Mouse (Mus musculus) erythroblast, adult 5-6 weeks (primary cell): ENCODE measurements around the gene Tsc22d3. TPM values are rescaled to one million over a fixed set of nuclear protein-coding genes. Genes with fewer than 3 reads are reported as not detected.
A peak's percentile ranks its signal among the peaks of the same experiment; 100 is the strongest.
"Not testable (repeated sequence)": the region's sequence is repeated elsewhere in the genome, so short reads cannot be mapped to it uniquely, and the experiment has no call there.

ENCODE experiments used
- ATAC-seq: replicated peaks from 2 replicates; pipeline ENCODE4 v1.8.0; 2016; ENCODE audit warnings: moderate number of reproducible peaks, mild to moderate bottlenecking, moderate TSS enrichment, inconsistent platforms; ENCODE audit not compliant: poor library complexity, low FRiP score, severe bottlenecking
- total RNA-seq, 2 experiments: library from RNA; stranded (forward) in 1 of 2; stranded (reverse) in 1 of 2; fragments of 150-400 nt in 1 of 2; fragments of 200-764, 138-1000 nt in 1 of 2; gene quantifications; 2 replicates each; pipeline versions ENCODE4 v1.2.3 to v1.2.4; 2015 to 2017; ENCODE audit warnings: low replicate concordance in 2 of 2

Gene Tsc22d3
- total RNA-seq, 2 experiments from 2014 or later, result 12.7 to 14.6 TPM

DNA sequence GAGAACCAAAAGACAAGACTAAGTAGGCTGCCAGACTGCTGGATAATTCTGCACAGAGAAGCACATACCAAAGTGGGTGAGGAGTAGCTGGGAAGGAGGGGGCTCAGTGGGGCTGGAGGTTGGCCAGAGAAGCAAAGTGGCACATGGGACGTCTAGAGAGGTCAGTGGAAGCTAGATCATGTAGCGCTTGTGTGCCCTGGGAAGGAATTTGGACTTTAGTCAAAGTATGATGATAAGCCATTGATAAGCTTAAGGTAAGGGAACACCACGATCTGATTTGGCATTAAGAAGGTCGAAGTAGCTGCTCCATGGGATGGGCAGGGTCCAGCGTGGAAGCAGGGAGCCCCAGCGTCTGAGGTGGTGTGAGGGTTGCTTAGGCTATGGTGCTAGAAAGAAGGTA, 68.1 kb downstream of the Tsc22d3 start:
- no peak for ATAC-seq

DNA sequence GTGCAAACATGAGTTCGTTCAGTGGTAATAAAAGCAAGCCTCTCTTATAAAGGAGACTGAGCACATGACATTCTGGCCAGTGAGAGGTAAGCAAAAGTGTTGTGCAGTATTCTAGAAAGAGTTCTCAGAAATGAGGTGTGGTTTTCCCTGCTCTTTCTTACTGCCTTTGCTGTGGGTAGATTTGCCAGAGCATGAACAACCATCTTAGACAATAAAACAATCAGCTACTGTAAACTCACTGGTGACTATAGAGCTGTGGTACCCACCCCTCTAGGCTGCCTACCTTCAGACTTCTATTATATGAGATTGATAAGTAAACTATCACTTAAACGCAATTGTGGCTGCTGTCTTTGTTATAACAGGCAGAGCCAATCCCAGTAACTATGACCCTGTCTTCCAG, 69.1 kb downstream of the Tsc22d3 start:
- no peak for ATAC-seq

DNA sequence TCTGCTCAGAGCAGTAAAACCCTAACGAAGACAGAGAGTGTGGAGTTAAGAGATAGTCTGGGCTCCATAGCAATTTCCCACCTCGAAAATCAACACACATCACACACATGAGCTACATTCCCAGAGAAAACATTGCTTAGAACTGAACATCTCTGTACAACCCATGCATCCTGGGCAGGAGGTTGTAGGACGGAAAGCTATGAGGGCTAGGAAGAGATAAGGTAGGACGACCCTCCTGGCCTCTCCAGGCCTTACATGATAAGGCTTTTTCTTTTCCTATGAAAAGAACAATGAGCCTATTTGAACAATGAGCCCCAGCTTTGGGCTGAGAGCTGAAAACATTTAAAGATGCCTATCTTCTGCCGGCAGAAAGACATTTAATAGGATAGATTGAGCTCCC, 69.8 kb downstream of the Tsc22d3 start:
- no peak for ATAC-seq

DNA sequence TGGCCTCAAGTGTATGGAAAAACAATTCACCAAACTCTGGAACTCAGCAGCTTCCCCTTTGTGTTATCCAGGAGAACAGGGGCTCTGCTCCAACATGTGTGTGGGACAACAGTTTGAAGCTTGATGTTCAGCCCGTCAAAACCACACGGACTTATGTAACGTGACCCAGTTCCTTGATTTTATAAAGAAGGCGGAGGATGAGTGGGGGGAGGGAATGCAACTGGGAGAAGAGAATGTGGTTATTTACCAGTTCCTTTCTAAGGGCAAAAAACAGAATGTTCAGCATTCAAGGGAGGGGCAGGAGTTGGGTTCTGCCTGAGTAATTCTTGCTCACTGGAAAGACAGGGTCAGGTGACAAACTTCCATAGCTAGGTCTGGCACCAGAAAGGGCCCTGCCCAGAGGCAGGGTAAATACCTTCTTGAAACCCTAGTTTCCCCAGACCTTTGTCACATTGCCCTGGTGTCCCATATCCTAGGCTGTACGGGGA, 71.3 kb downstream of the Tsc22d3 start:
- ATAC-seq, result no peak

DNA sequence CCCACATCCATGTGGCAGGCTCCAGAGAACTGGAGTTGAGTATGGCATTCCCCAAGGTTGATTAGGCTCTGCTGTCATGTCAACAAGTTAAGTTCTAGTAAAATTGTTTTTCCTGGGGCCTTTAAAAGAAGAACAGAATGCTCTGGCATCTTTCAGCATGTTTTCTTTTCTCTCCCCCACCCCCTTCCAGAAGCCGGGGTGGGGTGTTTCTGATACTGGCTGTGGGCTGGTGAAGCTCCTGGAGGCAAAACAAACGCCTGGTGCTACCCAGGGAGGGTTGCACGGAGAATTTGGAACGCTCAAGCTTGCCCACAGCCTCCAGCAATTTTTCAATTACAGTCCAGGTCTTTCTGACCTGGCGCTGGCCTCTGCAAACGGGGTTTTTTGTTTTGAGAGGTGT, 73.2 kb downstream of the Tsc22d3 start:
- no peak for ATAC-seq

DNA sequence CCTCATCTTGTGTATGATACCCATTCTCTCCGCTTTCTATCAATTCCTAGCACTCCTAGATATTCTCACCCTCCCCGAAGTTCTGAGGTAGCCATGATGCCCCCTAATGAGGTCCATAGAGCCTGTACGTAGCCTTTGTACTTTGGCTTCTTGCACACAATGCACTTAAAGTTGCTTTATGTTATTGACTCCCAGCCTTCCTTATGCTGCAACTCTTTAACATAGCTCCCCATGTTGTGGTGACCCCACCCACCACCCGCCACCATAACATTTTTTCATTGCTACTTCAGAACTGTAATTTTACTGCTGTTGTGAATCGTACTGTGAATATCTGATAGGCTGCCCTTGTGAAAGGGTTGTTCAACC, 74.2 kb downstream of the Tsc22d3 start:
- no peak for ATAC-seq

DNA sequence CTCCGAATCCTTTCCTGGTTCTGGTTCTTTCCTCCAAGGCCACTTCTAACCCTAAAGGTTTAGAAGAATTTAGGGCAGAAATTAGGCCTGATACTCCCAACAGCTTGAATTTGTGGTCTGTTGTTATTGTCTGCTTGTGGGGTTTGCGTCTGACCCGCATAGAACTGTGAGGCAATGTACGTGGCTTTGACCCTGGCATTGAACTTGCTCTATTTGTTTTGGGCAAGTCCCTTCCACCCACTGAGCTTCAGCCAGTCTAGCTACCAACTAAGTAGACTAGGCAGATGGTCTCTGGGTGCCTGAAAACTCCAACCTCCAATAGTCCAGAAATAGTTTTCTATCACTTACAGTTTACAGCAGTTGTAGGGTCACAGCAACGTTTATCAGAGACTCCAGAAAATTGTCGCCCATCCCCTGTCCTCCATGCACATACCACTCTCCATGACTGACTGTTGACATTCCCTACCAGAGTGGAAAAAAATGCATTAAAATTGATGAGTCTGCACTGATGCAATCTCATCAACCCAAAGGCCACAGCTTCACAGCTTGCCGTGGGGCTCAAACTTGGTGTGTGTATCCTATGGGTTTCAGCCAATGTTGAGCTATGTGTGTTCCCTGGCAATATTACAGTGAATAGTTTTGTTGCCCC, 74.7 kb downstream of the Tsc22d3 start:
- no peak for ATAC-seq

DNA sequence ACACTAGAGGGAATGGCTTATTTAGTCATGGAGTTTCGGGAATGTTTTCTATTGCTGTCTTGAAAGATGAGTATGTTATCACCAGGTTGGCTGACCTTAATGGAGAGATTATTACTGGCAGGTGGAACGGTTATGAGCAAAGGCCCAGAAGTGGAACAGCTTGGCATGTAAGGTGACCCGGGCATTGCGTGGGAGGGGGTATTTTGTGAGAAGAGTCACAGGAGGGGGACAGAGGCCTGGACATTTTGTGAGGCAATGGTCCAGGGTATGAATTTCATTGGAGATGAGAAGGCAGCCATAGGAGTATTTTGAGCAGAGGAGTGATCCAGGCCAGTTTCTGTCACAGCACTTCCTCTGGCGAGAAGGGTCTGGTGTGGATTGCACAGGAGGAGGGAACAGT, 76.2 kb downstream of the Tsc22d3 start:
- ATAC-seq, result no peak

DNA sequence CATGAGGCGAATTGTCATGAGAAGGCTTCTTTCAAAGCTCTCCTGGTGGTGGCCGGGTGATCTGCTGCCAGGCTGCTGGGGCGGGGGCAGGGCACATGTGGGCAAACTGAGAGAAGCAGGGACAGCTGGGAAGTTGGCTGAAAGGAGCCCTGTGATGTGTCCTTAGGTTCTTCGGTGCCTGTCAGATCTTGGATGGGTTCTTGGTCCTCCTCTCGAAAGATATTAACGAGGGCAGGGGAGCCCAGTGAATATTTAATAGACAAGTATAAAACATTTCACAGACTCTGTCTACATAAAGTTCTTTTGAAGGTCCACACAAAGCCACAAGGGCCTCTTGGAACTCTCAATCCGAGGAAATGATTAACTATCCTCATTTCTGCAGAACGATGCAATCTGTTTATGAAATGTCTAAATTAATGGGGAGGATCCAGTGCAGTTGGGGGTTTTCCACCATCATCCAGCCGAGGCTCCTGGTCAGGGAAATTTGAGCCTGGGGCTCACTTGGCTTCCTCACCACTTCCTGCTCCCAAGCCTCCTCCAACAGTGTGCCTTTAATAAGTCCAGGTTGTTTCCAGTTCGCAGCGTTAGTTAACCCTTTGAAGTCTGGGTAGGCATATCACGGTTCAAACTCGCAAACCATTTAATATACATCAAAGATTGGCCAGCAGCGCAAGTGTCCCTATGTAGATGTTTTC, 78.2 kb downstream of the Tsc22d3 start:
- no peak for ATAC-seq

DNA sequence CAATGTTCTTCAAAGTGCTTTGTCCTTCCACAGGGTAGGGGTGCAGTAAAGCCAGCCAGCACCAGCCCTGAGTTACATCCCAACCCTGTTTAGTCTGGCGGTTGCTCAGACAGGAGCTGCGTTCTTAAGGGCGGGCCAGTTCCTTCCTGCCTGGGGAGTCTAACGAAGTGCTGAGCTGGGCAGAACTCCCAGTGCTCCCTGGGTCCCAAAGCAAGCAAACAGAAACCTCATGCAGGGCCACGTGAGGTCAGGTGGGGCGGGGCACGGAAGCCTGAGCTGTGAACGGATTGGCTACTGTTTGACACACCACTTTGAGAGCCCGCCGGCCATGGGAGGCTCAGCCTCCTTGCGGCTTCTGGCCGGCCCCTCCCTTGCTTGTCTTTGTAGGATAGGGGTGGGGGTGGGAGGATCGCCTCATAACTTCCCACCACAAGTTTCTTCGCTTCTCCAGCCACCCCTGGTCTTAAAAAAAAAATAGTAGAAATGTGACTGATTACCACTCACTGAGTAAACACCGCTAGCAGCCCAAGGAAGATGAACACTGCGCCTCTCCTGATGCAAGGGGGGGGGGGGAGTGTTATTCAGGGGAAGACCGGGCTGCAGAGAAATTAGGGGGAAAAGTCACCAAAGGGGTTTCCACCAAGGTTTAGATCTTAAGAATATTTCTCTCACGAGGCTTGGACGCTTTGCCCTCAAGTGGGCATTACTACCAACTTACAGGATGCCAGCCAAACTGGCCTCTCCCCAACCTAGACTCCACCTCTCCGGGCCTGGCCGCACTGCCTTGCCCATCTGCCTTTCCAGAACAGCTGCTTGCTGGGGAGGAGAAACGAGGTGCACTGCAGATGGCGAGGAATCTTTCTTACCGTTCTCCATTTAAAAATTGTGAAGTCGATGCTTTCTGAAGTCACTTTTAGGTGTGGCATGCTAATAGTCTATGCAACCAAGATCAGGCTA, 80.0 kb downstream of the Tsc22d3 start:
- peak; percentile 100 for ATAC-seq

DNA sequence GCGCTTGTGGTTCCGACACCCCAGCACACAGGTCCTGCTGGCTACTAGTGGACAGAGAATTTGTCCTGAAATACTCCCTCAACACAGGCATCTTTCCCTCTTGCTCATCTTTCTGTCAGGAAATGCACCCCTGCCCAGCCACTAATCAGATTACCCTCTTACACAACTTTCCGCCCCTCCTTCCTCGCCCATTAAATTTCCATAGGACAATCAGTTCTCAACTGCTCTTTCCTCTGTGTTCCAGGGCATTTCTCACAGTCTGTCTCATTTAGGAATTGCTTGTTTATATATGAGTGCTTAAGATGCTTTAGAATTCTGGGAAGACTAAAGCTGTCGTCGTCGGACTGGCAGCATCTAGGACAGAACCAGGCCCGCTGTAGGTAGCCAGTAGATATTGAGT, 82.1 kb downstream of the Tsc22d3 start:
- ATAC-seq, result no peak

DNA sequence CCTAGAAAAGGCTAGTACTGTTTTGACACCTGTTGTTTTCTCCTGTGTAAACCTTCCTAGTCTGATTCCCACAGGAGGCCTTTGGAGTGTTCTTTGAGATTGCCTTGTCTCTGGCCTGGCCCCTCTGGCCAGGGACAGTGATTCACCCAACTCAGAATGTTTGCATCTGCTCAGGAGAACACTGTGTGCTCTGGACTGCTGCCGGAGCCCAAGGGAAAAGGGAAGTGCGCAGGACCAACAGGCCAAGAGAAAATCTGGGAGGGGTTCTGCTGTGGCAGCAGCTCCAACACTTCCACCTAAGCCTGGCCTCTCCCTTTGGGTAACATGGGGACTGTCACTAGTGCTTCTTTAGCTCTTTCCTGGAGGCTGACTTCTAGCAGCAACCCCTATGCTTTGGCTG, 87.1 kb downstream of the Tsc22d3 start:
- no peak for ATAC-seq

DNA sequence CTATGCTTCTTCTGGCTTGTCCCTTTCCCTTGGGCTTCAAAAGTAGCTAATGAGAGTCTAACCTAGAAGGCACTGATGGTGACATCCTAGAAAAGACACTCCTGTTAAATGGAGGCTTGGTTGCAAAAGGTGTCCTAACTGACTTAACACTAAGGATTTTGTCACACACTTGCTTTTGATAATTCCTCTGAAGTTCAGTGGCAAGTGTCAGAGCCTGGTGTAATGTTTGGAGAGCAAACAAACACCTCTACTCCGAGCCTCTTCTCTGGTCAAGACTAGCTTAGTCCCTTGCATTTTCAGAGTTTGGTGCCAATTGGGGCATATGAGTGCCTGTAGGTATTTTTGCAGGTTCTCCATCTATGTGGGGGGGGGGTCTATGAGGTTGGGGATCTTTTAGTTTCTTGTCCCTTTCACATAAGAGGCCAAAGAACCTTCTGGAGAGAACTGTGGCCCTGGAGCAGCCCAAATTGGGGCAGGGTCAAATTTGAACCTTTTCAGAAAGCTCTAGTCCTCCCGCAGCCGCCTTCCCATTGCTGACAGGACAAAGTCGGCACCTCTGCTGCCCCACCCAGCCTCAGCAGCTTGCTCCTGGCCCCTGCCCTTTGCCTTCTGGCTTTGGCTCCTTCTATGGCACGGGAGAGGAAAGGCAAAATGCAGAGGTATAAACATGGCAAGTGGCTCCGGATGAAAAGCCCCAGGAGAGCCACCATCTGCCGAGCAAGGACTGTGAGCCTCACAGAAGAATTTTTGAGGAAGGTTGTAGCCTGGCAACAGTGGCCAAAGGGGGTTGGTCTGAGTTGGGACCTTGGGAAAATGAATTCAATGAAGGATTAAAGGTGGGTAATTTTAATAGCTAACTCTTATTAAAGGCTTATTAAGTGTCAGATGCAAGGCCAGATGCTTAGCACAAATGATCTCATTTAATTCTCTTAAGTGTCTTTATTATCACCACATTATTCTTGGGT, 88.5 kb downstream of the Tsc22d3 start:
- no peak for ATAC-seq

DNA sequence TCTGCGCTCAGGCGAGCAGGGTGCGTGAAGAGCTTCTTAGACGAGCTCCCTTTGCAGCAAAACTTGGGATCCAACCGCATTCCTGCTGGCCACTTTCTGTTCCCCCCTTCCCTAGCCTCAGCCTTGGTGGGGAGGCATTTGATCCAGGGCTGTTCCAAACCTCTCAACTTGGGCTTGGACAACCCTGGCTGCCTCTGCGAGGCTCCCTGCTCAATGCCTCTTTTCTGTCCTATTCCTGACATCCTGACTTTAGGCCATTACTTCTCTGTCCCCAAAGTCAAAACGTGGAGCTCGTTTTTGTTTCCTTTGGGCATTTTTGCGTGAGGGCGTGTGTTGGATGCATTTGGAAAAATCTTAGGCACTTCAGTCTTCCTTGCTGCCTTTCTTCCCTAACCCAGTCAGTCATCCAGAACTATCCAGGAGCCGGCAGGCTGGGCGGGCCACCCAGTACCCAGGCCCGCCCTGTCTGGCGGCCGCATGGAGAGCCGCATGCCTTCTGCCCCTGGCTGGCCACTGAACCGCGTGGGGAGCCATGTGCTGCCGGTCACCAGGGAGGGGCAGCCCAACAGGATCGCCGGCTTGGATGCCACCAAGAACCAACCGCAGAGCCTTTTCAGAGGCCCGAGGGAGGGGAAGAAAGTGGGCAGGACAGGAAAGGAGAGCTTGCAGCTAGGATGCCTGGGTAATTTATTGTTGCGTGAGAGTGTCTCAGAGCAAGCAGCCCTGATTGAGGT, 89.6 kb downstream of the Tsc22d3 start:
- no peak for ATAC-seq

DNA sequence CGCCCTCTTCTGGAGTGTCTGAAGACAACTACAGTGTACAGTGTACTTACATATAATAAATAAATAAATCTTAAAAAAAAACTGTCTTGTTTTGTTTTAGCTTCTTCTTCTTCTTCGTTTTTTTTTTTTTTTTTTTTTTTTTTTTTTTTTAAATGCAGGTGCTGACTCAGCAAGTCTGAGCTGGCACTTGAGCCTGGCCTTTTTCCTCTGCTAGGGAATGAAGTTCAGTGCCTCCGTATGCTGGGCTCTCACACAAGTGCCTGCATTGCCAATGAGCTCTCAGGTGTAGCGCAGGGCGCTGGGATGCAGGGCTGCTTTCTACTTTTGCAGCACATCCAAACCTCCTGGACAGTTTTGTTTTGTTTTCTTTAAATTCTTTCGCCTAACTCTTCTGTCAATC, 90.6 kb downstream of the Tsc22d3 start:
- no peak for ATAC-seq

DNA sequence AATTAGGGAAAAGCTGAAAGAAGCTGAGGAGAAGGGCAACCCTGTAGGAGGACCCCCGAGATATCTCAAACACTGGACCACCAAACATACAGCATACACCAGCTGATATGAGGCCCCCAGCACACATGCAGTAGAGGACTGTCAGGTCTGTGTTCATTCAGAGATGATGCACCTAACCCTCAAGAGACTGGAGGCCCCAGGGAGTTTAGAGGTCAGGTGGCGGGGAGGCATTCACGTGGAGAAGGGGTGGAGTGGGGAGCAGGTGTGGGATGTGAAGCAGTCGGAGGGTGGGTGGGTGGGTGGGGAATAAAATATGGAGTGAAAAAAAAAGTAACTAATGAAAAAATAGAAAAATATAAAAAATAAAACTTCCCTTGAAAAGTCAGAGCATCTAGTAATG, 91.7 kb downstream of the Tsc22d3 start:
- ATAC-seq, result not testable (repeated sequence)

DNA sequence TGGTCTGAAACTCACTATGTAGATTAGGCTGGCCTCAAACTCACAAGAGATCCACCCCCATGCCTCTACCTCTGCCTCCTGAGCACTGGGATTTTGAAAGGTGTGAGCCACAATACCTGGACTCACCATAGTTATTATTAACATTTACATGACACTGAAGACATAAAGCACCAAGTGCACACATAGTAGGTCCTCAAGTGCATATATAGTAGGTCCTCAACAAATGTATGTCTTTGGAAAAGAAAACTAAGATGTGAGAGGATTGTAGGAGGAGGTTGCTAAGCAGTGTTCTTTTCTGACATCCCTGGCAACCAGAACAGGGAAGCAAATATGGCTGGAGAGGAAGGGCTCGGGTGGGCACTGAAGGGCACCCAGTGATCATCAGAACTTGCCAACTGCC, 93.1 kb downstream of the Tsc22d3 start:
- ATAC-seq, result no peak

DNA sequence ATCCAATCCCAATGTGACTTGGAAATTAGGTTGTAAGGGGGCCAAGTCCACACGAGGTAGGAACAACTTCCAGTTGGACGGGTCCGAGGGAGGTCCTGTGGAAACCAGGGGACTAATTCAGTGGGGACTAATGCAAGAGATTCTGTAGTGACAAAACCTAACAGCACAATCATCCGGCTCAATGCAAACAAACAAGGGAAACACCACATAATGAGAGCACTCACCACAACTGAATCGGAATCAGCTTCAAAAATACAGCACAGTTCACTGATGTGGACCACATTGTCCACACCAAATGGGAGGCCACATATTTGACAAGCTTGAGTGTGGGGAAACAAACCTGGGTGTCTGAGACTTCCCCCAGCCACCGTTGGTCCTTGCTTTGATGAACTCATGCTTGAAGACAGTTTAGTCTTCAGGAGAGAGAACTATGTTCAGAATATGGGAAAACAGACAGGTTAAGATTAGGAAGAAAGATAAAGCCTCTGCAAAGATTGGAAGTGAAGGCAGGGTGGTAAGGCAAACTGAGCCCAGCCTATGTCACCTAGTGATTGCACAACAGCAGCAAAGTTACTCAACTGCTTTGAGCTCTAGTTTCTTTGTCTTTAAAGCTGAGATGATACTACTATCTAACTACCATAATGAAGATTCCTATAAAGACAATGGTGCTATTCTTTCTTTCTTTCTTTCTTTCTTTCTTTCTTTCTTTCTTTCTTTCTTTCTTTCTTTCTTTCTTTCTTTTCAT, 93.9 kb downstream of the Tsc22d3 start:
- no peak for ATAC-seq
